Mouse (Mus musculus): ENCODE measurements around the gene Tubb4a.

The Tubb4a gene

DNA sequence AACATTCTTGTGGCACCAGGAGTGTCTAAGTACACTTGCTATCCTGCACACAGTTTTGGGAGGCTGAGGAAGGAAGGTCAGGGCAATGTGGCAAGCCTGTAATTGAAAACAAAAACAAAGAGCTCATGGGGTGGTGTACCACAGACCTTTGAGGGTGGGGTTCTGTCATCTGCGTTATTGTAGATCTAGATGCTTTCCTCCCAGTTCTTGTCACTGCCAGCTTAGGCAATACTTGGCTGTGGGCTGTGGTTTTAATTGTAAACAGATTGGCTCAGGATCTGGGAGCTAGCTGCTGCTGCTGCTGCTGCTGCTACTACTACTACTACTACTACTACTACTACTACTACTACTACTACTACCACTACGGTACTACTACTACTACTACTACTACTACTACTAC lies 14.7 kb upstream of the Tubb4a start:
- DNase-seq (ENCODE audit: low read depth, low spot score) = no peak

DNA sequence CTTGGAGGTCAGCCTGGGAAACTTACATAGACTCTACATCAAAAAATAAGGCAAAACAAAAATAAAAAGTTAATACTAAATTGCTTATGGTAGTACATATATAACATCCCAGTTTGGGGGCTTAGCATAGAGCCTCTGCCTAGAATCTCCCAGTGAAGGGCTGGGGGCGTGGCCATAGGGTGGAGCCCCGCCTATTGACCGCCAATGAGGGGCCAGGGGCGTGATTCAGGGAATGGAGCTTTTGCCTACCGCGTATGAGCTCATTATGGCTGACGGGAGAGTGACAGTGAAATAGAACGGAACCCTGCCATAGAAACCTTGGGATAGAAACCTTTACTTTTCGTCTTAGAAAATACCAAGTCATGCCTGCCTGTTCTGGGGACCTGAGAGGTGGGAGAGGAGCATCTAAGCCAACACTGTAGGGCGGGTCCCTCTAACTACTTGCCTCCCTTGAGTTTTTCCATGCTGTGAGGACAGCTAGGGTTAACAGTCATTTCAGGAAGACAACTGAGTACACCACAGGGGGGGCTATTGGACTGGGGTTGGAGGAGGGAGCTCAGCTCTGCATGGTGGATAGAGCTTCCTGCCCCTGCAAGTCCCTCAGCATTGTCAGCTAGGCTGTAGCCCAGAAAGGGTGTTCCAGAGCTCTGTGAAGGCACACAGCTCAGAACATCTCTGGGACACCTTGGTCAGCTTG lies 12.2 kb upstream of the Tubb4a start:
- DNase-seq (ENCODE audit: low read depth, low spot score) = peak; percentile 79

DNA sequence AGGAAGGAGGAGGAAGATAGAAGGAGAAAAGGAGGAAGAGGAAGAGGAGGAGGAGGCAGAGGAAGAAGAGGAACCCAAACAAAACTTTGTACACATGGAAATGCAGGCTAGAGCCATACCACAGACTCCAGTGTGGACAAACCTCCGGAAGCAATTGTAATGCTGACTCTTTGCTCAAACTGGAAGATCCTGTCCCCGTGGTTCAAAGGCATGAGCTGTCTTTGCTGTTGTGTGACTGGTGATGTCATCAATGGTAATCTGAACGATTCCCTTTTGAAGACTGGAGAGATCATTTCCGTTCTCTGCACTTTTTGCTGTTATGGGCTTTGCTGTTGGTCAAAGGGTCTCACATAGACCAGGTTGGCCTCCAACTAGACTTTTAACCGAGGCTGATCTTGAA lies 10.7 kb upstream of the Tubb4a start:
- no peak for DNase-seq (ENCODE audit: low read depth, low spot score)

DNA sequence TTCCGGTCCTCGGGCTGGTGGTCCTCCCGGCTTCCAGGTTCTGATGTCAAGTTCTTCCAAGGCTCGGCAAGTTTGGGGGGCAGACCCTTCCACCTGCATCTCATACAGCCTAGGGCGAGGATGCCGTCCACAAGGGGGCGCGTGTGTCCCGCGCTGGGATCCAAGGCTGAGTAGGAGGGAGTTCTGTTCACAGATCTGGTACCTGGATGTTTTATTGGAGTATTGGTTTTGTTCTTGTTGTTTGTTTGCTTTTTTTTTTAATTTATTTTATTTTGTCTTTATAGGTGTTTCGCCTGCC lies 9.0 kb upstream of the Tubb4a start:
- DNase-seq (ENCODE audit: low read depth, low spot score) = peak; percentile 79

DNA sequence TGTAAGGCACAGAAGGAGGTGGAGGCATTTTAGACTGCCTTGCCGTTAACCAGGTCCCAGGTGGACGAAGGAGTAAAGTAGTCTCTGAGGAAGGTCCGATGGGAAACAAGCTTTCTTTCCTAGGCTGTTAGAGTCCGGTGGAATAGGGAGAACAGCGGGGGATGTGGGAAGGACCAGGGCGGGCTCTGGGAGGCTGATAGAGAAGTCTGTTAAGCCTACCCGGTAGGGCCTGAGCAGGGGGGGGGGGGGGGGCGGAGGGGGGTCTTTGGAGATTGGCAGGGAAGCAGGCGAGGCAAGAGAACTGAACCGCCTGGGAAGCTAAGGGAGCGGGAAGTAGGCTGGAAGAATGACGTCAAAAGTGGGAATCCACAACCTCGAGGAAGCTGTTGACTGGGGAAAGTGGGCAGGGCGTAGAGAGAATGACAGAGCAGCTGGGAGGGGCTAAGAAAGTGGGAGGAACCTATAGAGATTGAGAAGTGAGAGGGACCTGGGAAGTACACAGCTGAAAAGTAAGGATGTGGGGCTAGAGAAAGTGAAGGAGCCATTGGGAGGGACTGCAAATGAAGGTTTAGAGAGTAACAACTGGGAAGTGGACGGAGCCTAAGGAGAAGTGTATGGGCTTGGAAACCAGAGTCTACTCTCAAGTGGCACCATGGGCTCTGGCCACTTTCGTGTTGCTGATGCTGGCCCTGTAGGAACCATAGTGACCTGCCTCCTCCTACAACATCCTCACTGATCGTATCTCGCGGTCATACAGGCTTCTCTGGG lies 8.5 kb upstream of the Tubb4a start:
- peak; percentile 88 for DNase-seq (ENCODE audit: low read depth, low spot score)

DNA sequence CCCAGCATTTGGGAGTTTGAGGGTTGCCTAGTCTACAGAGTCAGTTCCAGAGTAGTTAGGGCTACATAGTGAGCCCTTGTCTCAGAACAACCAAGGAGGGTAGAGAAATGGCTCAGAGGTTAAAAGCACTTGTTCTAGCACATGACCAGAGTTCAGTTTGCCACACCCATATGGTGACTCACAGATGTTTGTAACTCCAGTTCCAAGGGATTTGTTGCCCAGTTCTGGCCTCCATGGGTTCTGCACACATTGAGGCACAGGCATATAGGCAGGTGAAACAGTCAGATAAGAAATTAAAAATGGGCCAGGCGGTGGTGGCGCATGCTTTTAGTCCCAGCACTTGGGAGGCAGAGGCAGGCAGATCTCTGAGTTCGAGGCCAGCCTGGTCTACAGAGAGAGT lies 6.6 kb upstream of the Tubb4a start:
- DNase-seq (ENCODE audit: low read depth, low spot score) = no peak

DNA sequence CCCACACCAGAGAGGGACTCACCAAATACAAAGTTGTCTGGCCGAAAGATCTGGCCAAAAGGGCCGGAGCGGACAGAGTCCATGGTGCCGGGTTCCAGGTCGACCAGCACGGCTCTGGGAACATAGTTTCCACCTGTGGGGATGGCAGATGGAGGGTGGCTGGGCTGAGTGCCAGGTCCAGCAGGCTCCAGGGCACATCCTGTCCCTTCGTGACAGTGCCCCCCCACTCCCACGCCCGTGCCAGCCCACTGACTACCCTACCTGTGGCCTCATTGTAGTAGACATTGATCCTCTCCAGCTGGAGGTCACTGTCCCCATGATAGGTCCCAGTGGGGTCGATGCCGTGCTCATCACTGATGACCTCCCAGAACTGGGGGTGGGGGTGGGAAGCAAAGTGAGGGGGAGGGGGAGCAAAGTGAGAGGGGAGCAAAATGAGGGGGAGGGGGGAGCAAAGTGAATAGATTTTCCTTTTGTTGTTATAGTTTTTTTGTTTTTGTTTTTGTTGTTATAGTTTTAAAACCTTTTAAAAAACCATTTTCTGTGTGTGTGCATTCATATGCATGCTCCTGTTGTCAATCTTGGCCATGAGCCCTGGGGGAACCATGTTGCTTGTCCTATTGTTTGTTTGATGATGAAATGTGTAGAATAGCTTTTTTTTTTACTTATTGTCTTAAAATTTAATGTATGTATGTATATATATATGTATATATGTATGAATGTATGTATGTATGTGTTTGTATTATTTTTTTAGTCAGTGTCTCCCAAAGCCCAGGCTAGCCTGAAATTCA lies 1.4 kb downstream of the Tubb4a start:
- no peak for DNase-seq (ENCODE audit: low read depth, low spot score)

DNA sequence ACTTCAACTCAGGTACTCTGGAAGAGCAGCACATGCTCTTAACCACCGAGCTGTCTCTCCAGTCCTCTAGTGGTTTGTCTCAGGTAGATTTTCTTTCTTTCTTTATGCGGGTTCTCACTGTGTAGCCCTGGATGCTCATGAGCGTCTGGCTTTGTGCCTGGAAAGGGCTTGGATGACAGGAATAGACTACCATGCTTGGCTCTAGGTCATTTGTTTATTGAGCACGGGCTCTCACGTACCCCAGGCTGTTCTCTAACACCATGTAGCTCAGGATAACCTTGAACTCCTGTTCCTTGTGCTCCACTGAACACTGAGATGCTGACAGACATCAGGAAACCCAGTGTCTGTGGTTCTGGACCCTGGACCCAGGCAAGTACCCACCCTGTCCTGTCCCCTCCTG lies 5.1 kb downstream of the Tubb4a start:
- no peak for DNase-seq (ENCODE audit: low read depth, low spot score)

DNA sequence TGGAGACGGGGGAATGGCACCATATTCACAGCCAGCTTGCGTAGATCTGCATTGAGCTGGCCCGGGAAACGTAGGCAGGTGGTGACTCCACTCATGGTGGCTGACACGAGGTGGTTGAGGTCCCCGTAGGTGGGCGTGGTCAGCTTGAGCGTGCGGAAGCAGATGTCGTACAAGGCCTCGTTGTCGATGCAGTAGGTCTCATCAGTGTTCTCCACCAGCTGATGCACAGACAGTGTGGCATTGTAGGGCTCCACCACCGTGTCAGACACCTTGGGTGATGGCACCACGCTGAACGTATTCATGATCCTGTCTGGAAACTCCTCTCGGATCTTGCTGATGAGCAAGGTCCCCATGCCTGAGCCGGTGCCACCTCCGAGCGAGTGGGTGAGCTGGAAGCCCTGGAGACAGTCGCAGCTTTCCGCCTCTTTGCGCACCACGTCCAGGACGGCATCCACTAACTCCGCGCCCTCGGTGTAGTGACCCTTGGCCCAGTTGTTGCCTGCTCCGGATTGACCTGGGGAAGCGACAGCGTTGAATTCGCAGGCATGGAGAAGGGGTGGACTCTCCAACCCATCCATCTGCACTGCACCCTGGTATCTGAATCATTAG lies 6.2 kb downstream of the Tubb4a start:
- no peak for DNase-seq (ENCODE audit: low read depth, low spot score)

DNA sequence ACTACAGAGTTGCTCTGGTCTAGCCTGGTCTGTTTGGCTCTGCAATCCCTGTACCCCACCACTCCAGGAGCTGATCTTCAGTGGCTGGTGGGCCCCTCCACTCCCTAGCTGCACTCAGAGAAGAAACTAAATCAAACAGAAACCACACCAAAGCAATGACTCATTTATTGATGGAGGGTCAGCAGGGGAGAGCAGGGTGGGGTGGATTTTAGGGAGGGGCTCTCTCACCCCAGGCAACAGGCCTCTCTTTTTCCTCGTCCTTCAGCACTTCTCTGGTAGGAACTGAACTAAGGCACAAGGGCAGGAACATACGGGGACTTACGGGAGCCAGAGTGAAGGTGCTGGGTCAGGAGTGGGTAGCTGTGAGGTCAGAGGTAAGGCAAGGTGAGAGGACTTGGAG lies 7.7 kb downstream of the Tubb4a start:
- no peak for DNase-seq (ENCODE audit: low read depth, low spot score)

DNA sequence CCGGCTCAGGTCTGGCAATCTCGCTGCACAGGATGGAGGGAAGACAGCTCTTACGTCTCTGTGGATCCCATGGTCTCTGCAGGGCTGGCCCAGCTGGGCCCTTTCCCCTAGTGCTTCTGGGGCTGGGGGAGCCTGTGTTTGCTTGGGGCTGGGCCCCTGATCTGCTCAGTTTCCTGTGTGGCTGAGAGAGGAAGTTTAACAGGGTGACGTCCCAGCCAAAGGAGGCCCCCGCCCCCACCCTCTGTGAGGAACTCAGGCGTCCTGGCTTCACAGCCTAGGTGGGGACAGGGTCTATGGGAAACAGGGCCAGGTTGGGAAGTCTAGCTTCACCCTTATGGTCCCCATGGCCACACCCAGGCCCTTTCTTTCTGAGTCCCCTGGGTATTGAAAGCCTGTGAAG lies 9.2 kb downstream of the Tubb4a start, which contains the start of gene Dennd1c:
Dennd1c (minus strand) TSS at position 179 of the 400 bp plus-strand sequence.
- DNase-seq (ENCODE audit: low read depth, low spot score) = no peak

DNA sequence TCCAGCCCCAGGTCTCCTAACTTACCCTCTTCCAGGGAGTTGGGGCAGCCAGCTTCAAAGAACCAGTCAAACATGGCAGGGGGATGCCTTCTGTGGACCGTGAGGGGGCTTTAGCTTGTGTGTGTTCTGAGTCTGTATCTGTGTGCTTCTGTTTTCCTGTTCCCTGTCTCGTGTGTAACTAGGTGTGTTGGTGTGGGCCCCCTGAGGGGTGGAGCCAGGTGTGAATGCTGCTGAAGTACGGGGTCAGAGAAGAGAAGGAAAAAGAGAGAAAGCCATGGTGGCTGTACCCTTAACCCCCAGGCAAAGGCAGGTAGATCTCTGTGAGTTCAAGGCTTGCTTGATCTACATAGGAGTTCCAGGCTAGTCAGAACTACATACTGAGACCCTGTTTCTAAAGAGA lies 10.7 kb downstream of the Tubb4a start:
- DNase-seq (ENCODE audit: low read depth, low spot score) = no peak

DNA sequence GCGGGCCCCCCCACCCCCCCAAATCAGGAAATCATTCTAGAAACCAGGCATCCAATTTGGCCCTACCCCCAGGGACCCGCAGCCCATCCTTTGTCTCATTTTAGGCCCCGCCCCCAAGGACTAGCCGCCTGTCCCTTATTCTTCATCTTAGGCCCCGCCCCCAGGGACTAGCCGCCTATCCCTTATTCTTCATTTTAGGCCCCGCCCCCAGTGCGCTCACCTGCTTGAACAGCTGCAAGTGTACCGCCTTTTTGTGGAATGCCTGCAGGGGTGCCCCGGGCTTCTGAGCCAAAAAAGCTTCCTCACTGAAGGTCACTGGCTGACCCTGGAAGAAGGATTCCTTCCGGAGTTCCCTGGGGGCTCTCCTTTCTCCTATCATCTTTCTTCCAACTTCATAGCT lies 16.9 kb downstream of the Tubb4a start:
- DNase-seq (ENCODE audit: low read depth, low spot score) = peak; percentile 93

DNA sequence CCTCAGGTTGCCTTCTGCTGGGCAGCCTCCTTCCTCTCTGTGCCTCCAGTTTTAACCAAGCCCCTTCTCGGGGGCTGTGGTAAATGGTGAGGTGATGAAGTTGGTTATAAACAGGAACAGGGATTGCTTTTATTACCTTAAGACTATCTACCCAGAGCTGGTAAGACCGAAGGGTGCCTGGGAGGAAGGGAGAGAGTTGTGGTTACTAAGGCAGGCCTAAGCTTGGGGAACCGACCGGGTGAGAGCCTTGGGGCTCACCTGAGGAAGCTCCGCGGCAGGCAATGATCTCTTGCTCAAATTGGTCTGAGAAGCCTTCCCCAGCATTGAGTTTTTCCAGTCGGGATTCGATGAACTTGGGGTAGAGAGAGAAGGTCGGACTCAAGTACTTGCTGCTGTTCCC lies 17.3 kb downstream of the Tubb4a start:
- no peak for DNase-seq (ENCODE audit: low read depth, low spot score)

DNA sequence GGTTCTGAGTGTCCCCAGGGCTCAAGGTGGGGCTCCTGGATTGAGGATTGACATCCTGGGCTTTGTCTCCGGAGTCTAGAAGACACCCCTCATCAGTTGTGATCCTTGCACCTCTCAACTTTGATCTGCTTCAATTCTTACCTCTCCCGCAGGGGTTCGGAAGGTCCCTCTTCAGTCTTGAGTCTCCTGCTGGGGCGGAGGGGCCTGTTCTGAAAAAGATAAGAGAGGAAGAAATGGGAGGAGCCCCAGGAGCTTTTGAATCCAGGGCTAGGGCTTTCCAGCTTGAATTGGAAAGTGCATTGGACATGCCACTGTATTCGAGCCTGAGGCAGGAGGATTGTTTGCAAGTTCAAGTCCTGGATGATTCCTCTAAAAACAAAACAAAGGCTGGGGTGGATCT lies 20.7 kb downstream of the Tubb4a start:
- DNase-seq (ENCODE audit: low read depth, low spot score) = no peak

DNA sequence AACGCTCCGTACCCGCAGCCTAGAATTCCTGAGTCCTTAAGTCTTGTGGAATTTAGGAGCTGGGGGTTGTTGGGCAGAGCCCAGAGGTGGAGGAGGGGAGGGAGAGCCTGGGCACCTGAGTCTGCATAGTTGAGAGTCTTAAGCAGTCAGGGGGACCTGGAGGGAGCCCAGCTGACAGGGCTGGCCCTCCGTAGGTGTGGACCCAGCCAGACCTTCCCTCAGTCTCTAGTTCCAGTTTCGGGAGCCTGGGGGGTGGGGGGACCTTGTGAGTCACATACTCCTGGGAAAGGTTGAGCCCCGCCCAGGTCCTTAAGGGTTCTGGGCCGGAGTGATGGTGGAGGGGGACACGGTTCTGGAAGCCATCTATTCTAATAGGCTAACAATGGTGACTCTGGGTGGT lies 24.6 kb downstream of the Tubb4a start:
- DNase-seq (ENCODE audit: low read depth, low spot score) = no peak

DNA sequence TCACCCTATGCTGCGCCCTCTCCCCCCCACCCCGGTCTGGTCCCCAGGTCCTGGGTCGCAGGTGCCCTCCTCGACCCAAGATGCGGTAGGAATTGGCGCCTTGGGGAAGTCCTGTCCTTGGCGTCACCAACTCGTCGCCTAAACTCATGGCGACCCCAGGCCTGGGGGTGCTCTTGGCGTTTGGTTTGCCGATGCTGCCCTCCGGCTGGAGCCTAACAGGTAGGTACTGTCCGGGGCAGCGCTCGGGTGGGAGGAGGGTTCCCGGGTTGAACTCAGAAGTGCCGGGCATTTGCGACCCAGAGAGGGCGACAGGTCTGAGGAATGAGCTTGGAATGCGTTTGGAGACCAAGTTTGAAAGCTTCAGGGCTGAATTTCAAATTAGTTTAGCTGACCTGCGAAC lies 25.0 kb downstream of the Tubb4a start:
- no peak for DNase-seq (ENCODE audit: low read depth, low spot score)

DNA sequence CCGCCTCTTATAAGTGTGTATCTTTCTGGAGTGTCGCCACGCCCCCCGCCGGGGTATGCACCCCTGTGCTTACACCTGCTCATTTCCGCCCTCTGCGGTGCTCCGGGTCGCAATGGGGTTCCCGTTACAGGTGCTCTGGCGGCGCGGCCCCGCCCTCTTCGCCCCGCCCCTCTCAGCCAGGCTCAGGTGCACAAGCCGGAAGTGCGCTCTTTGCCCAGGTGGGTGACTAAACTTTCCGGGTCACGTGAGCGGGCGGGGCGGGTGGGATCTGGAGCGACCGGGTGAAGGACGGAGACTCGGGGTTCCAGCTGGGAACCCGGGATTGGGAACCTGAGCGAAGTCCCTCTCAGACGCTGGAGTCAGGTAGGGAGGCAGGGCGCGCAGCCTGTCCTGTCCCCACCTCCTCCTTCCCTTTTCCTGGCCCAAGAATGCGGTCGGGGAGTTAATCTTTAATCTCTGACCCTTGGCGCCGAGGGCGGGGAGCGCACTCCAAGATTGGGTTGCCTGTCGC lies 25.5 kb downstream of the Tubb4a start:
- DNase-seq (ENCODE audit: low read depth, low spot score) = no peak

DNA sequence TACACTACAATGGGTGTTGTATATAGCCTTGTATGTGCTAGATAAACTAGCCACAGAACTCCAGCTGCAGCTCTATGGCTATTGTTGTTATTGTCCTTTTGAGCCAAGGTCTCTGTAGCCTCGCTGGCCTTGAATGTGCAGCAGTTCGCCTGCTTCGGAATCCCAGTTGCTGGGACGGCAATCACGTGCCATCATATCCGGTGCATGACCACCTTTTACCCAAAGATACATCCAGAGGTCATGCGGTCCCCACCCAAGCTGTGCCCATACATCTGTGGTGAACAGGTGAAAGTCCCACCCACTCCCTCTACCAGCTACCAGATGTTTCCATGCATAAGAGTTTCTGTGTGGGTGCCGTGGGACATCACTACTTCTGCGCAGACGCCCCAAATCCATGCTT lies 26.5 kb downstream of the Tubb4a start:
- no peak for DNase-seq (ENCODE audit: low read depth, low spot score)

DNA sequence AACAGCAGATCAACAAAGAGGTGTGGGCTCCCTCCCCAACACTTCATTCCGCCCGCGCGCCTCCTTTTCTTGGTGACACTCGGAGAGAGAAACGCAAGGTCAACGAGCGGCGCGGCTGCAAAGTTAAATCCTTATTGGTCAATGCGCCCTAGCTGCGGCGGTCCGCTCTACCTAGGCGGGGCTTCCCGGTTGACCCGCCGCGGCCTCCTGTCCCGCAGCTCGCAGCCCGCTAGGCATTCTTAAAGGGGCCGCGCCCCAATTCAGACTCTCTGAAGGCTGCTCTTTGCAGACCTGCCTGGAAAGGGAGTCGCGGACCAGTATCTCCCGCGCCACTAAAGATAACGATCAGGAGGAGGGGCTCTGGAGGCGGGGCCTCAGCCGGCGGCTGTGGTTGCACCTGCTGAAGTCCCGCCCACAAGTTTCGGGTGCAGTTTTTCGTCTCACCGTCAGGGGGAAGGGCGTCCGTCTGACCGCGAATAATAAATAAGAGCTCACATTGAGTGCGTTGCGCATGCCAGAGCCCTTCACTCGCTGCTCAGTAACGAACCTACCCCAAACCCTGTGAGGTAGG lies 27.3 kb downstream of the Tubb4a start:
- peak; percentile 98 for DNase-seq (ENCODE audit: low read depth, low spot score)

DNA sequence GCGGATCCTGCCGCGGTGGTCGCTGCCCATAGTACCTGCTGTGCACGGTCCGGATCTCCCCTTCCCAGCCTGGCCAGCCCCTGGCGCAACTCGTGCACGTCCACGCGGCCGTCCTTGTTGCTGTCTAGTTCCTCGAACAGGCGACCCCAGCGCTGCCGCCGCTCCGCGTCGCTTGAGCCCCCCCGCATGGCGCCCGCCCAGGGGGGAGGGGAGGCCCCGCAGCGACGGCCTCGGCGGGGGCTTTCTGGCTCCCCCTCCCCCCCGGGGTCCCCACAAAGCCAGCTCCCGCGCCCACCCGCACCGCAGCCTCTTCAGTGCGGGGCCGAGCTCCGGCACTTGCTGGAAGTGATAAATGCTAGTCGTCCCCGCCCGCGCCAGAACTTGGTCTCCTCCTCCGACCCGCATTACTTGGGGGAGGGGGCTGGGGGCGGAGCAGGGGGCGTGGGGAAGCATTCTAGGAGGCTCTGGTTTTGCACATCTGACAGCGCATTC lies 28.1 kb downstream of the Tubb4a start, which contains the start of gene Slc25a23:
Slc25a23 (minus strand) TSS at position 378 of the 492 bp plus-strand sequence.
- peak; percentile 87 for DNase-seq (ENCODE audit: low read depth, low spot score)
